Mouse (Mus musculus) limb, embryonic 15.5 days (tissue): ENCODE measurements around the gene Slc7a3. TPM values are rescaled to one million over a fixed set of nuclear protein-coding genes. Genes with fewer than 3 reads are reported as not detected.

Source experiments
- polyA plus RNA-seq: library from polyadenylated mRNA; unstranded; fragments of >200 nt; fragmentation: Nextera tagmentation; extraction: Ambion mirVana; gene quantifications from 2 replicates; pipeline ENCODE4 v1.2.1, GENCODE M21; 2015

Slc7a3 gene
- polyA plus RNA-seq, 1 experiment from 2014 or later, result 1.7 TPM

Other genes starting within 250 kb of the Slc7a3 start
- 0.05 TPM in 1 of 2 replicates, not detected in the other for gene Tex11, start 26.4 kb downstream of the Slc7a3 start, polyA plus RNA-seq
- 52.0 and 52.8 TPM in 2 replicates for gene Snx12, start 136.5 kb upstream of the Slc7a3 start, polyA plus RNA-seq
- gene Foxo4, start 168.5 kb upstream of the Slc7a3 start, polyA plus RNA-seq, result 3.7 and 4.0 TPM in 2 replicates
- gene Gm614, start 178.0 kb upstream of the Slc7a3 start, polyA plus RNA-seq, result not detected in 2 replicates
- 19.3 and 20.4 TPM in 2 replicates for gene Il2rg, start 182.2 kb upstream of the Slc7a3 start, polyA plus RNA-seq
- not detected in 2 replicates for gene Gm20489, start 183.0 kb upstream of the Slc7a3 start, polyA plus RNA-seq
- gene Med12, start 188.0 kb upstream of the Slc7a3 start, polyA plus RNA-seq, result 28.7 and 30.5 TPM in 2 replicates
- 12.9 and 14.3 TPM in 2 replicates for gene Nlgn3, start 213.1 kb upstream of the Slc7a3 start, polyA plus RNA-seq